Mouse (Mus musculus): ENCODE data around the gene Trim46.
A peak's percentile ranks its signal among the peaks of the same experiment; 100 is the strongest.
"Not testable (repeated sequence)": the region's sequence is repeated elsewhere in the genome, so short reads cannot be mapped to it uniquely, and the experiment has no call there.

Gene Trim46

GRCm38 (mm10) chr3:89232614-89233013, 13.5 kb downstream of the Trim46 start:
- no peak for DNase-seq (ENCODE audit: low spot score)

DNA sequence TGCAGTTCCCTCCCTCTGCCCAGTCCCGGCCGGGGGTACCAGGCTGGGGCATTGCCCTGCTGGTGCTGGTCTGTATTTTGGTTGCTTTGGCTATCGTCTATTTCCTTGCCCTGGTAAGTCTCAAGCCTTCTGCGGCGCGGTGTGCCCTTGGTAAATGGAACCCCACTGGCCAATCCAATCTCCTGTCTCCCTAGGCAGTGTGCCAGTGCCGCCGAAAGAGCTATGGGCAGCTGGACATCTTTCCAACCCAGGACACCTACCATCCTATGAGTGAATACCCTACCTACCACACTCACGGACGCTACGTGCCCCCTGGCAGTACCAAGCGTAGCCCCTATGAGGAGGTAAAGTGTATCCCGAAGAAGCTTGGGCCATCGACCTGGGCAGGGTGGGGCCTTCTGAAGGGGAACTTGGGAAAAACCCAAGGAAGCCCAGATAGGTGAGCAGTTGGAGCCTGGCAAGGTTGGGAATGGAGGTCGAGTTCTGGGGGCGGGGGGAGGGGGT, 14.3 kb downstream of the Trim46 start:
- DNase-seq (ENCODE audit: low spot score): no peak

GRCm38 (mm10) chr3:89231345-89231744, 14.8 kb downstream of the Trim46 start:
- DNase-seq (ENCODE audit: low spot score): no peak

- no peak for DNase-seq (ENCODE audit: low spot score)
These were observed 15.5 kb downstream of the Trim46 start for GRCm38 (mm10) chr3:89230561-89230960.

- DNase-seq (ENCODE audit: low spot score): no peak
These were observed 16.8 kb downstream of the Trim46 start for GRCm38 (mm10) chr3:89229276-89229675.

- no peak for DNase-seq (ENCODE audit: low spot score)
These were observed 17.3 kb downstream of the Trim46 start, which contains the start of gene Muc1 for GRCm38 (mm10) chr3:89228836-89229235. Gene Muc1 (plus strand): TSS chr3:89229057.

DNA sequence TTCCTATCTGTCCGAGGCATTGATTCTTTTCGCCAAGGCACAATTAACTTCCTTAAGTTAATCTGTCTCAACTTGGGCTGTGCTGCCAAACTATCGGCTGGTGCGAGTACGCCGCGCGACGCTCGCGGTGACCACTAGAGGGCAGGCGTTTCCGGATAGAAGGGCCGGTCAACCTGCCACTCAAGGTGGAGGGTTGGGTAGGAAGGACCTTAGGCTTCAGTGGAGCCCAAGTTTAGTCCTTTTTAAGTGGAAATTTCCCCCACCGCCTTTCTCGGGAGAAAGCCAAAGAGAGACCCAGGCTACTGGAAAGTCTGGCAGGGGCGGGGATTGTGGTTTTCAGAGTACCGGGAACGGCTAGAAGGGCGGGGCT, 17.9 kb downstream of the Trim46 start:
- peak; percentile 87 for DNase-seq (ENCODE audit: low spot score)

GRCm38 (mm10) chr3:89227307-89228179, 18.6 kb downstream of the Trim46 start:
- peak; percentile 74 for DNase-seq (ENCODE audit: low spot score)

- DNase-seq (ENCODE audit: low spot score): no peak
These were observed 19.2 kb downstream of the Trim46 start, which contains the start of gene Mtx1 for GRCm38 (mm10) chr3:89226900-89227299. Gene Mtx1 (minus strand): TSS chr3:89227088.

- no peak for DNase-seq (ENCODE audit: low spot score)
These were observed 19.7 kb downstream of the Trim46 start for GRCm38 (mm10) chr3:89226361-89226760.

GRCm38 (mm10) chr3:89225918-89226317, 20.2 kb downstream of the Trim46 start:
- no peak for DNase-seq (ENCODE audit: low spot score)

DNA sequence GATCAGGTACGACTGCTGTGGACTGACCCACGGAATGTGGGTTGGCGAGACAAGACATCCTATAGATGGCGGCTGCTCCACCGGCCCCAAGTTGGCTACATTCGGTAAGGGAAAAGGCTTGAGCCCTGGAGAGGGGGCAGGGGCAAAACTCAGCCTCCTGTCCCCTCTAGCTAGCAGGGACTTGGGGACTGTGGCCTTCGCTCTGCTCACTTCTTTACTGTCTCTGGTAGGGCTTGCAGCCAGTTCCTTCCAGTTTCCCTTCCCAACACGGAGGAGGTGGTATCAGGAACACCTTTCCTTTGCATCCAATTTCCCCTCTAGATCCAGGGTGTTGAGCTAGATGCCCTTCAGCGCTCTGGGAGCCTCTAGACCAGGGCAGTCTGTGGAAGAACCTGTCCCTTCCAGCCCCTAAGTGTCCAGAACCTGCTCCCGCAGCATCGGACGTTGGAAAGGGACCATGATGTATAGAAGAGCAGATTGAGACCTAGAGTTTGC, 20.7 kb downstream of the Trim46 start:
- DNase-seq (ENCODE audit: low spot score): no peak

- DNase-seq (ENCODE audit: low spot score): no peak
These were observed 21.3 kb downstream of the Trim46 start for GRCm38 (mm10) chr3:89224796-89225195.

DNA sequence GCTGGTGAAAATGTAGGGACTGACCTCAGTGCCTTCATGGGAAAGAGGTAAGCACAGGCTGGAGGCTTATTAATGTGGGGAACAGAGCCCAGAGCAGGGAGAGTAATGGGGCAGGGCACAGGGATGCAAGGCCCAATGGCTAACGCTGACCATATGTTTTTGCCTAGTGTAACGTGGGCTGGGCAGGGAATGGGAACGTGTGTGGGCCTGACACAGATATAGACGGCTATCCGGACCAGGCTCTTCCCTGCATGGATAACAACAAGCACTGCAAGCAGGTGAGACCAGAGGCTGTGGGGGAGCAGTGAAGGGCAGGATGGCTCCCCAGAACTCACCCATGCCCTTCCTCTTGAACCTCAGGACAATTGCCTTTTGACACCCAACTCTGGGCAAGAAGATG, 24.9 kb downstream of the Trim46 start:
- no peak for DNase-seq (ENCODE audit: low spot score)

GRCm38 (mm10) chr3:89219546-89219945, 26.6 kb downstream of the Trim46 start:
- DNase-seq (ENCODE audit: low spot score): no peak

- no peak for DNase-seq (ENCODE audit: low spot score)
These were observed 27.8 kb downstream of the Trim46 start for GRCm38 (mm10) chr3:89218271-89218670.

- not testable (repeated sequence) for DNase-seq (ENCODE audit: low spot score)
These were observed 29.7 kb downstream of the Trim46 start for GRCm38 (mm10) chr3:89216407-89216806.

DNA sequence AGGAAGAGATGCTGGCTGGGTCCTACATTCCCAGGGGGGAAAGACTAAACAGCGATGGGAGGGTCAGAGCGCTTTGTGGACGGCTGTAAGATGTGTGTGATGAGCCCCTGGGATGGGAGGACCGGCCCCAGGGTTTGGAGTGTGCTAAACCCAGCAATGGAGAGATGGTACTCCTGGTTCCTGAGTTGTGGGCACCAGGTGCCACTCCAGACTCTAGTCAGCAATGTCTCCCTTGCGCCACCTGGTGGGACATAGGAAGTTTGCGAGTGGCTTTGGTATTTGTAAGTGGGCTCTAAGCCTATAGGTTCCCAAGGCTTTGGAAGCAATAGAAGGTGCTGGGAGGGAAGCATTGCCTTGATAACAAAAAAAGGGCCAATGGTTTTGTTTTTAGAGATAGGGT, 30.3 kb downstream of the Trim46 start:
- peak; percentile 76 for DNase-seq (ENCODE audit: low spot score)

DNA sequence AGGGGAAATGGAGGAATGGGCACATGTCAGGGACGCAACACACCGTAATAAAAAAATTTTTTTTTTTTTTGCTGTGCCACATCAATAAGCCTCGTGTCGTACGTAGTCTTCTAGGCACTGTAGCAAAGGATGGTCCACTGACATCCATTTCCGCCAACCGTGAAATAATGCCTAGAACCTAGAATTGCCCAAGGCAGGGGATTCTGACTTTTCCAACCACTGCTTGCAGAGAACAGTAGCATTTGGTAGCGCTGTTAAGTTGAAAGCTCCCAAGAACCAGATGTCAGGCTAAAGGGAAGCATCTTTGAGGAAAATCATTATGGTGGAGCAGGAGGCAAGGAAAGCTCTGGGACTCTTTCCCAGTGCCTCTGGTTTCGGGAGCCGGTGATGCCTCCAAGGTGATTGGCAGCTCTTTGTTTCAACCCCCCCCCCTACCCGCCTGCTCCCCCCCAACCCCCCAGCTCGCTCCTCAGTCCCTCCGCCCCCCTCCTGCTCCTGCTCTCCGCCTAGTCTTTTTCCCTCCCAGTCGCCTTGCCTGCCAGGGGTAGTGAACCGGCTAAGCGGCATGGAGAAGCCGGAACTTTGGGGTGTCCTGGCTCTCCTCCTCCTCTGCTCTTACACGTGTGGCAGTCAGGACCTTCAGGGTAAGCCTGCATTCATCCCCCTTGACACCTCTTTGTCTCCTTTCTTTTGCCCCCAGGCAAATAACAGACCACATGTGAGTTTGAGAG, 31.3 kb downstream of the Trim46 start, which contains the start of gene Thbs3:
Thbs3 (plus strand) TSS at position 500 of the 731 bp plus-strand sequence.
- no peak for DNase-seq (ENCODE audit: low spot score)

- peak; percentile 90 for DNase-seq (ENCODE audit: low spot score)
These were observed 32.1 kb downstream of the Trim46 start for GRCm38 (mm10) chr3:89213803-89214530.

DNA sequence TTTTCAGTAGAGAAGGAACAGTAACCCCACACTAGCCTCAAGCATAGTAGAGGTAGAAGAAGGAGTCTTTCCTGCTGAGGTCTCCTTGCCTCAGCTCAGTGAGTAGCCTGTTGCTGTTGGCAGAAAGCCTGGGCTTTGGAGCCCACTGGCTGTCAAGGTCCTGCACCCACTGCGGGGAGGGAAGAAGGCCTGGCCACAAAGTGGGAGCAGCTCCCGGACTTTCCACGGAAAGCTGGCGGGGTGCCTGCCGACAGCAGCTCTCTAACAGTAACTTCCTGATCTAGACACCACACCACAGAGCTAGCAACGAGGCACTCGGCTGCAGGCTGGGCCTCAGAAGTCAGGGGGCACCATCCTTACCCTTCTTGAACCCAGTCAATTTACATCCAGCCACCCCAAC, 35.4 kb downstream of the Trim46 start:
- no peak for DNase-seq (ENCODE audit: low spot score)

DNA sequence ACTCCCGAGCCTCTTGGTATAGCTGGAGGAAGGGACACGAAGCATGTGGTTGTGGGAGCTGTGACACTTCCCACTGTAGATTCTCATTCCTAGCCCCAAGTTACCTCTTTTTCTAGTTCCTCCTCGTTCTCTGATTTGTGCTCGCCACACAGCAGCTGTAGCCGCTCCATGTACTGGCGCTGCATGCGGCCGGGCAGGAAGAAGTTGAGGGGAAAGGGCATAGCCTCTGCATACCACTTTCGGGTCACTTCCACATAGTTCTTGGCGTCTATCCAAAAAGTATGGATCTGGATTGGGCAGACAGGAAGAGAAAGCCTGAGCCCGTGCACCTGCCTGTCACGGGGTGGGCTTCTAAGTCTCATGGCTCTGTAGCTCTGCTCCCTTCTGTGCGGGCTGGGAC, 35.9 kb downstream of the Trim46 start:
- no peak for DNase-seq (ENCODE audit: low spot score)

Data from ovary, postnatal 14 days (tissue).